Mouse (Mus musculus) urinary bladder, postnatal 10 days (tissue): ENCODE data around the gene Zfp433.
"Not testable (repeated sequence)": the region's sequence is repeated elsewhere in the genome, so short reads cannot be mapped to it uniquely, and the experiment has no call there.

Experiments used
- DNase-seq: peaks from one replicate; pipeline ENCODE4 v3.0.0; 2022; ENCODE audit warnings: low spot score

Zfp433 gene

DNA sequence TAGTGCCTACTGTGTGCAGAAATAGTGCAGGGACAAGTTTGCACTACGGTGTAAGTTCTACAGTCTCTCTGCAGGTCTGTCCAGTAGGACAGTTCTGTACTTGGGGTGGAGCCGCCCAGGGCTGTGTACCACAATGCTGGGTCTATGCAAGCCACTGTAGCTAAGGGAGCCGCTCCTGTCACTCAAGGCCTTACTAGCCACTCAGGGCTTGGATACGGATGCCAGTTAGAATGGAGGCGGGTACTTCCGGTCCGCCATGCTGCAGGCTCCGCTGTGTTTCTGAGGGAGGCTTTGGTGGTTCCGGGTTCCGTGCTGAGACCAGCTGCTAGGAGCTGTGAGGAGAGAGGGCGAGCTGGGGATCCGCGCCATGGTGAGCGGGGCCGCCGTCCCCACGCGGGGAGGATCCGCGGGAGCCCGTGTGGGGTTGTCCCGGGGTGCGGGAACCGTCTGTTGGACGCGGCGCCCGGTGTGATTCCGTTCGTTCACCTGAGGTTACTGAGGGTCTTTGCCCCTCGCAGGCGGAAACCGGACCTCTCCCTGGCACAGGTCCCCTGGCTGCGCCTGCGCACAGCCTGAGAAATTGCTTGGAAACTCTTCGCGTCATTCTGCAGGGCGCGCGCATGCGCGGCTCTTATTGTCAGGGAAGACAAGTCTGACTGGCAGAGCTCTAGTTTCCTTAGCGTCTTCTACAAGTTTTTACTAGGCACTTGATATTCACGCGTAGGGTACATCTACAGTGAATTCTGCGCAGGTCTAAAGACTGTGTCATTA, at the start of gene Zfp433:
Gene Zfp433 (plus strand): TSS at position 295 of the 771 bp plus-strand sequence.
- DNase-seq = not testable (repeated sequence)

DNA sequence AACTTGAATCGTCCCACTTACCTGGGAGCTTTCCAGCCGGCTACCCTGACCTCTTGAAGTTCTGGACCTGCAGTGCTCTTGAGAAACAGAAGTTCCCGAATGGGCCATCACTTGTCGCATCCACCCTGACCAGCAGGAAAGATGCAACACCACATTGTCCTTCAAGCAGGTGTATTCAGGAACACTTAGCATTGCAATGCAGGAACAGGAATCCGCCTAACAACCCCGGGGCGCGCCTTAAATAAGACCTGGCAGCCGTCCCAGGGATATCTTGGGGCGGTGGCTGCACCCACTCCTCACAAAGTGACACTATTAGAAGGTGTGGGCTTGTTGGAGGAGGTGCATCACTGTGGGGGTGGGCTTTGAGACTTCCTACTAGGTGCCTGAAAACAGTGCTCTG, 49.4 kb upstream of the Zfp433 start:
- no peak for DNase-seq

DNA sequence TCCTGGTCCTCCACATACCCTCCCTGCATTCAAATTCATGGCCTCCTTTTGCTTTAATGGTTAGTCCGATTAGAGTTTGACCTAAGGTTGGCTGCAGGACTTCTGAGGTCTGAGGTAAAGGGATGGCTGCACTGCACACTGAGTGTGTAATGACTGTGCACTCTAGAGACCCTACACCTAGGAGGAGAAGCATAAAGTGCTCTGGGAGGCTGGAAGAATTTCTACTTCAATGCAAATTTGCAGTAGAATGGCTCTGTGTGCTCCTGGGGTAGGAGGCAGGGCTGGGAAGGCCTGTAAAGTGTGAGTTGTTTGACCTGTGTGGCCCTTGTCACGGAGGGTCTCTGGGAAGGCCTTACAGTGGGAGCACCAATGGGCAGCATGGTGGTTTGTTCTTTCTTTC, 48.5 kb upstream of the Zfp433 start:
- no peak for DNase-seq

DNA sequence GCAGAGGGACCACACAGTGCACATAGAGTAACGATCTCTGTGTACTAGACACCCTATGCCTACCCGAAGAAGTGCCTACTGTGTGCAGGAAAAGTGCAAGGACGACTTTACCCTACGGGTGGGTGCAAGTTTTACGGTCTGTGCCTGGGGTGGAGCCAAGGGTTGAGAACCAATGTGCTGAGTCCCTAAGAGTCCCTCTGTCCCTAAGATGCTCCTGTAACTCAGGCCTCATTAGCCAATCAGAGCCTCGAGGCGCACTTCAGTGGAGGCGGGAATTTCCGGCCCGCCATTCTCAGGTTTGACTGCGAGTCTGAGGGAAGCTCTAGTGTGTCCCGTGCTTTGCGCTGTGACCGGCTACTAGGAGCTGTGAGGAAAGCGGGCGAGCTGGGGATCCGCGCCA, 17.5 kb upstream of the Zfp433 start:
- DNase-seq = not testable (repeated sequence)

DNA sequence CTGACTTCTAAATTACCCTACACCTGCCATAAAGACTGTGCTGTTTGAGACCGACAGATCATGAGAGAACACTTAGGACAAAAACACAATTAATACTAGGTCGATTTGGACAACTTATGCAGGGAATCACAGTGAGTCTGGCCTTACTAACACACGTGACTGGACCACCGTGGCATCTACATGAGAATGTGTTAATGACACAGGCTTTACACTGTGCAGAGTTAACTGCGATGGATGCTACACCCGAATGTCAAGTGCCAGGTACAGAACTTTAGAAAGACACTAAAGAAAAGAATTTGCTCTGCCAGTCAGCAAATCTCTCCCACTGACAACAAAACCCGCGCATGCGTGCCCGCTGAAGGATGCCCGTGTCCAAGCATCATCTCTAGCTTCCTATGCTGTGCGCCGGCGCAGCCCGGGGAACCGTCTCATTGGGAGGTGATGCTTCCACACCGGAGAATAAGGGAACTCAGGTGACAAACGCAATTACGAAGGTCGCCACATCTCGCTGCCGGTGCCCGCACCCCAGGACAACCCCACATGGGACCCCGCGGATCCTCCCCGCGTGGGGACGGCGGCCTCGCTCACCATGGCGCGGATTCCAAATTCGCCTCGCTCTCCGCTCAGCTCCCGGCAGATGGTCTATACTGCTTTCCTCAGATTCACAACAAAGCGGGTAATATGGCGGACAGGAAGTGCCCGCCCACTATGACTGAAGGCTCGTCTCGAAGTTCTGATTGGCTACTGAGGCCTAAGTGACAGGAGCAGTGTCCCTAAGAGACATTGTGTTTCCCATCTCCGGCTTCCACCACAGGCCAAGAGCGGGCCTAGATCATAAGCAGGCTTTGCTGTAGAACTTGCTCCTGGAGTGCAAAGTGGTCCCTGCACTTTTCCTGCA, 66.1 kb downstream of the Zfp433 start, which contains the start of gene Gm3055:
Gene Gm3055 (minus strand): TSS at position 656 of the 898 bp plus-strand sequence.
- DNase-seq = not testable (repeated sequence)

DNA sequence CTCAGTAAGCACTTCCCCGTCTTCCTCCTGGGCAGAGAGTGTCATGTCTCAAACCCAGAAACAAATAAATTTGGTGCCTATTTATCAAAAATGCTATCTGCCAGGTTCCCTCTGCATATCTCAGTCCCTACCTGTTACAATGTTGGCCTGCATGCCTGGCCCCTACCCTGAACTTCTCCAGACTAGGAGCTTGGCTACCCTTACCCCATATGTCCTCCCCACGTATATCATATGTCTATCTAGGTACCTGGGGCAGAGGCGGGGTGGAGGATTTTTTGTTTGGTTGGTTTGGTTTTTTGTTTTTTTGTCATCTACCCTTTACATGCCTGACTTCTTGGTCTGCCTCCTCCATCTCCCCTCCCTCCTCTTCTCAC, 66.8 kb downstream of the Zfp433 start:
- not testable (repeated sequence) for DNase-seq
